Mouse (Mus musculus): ENCODE results near the gene D10Wsu102e. TPM values are rescaled to one million over a fixed set of nuclear protein-coding genes. Genes with fewer than 3 reads are reported as not detected.
A peak's percentile ranks its signal among the peaks of the same experiment; 100 is the strongest.

The D10Wsu102e gene
- total RNA-seq, 2 experiments from 2014 or later = 2.7 to 3.1 TPM

GRCm38 (mm10) chr10:83533910-83534283, 173.9 kb downstream of the D10Wsu102e start, which contains the start of gene Aldh1l2:
Gene Aldh1l2 (minus strand): TSS chr10:83534140.
- peak; percentile 50 to 64 for DNase-seq (ENCODE audit: low spot score in 2 of 2)

- no peak for DNase-seq (ENCODE audit: low spot score in 2 of 2)
Measured at GRCm38 (mm10) chr10:83536436-83536835, 176.4 kb downstream of the D10Wsu102e start.

Other genes with a start within 250 kb of the D10Wsu102e start
- gene Slc41a2, start 22.3 kb upstream of the D10Wsu102e start, total RNA-seq (2021) = 10 to 100 TPM; 35.4 to 43.7 TPM
- 1 to 10 TPM; 8.4 to 8.9 TPM for gene Aldh1l2, start 173.9 kb downstream of the D10Wsu102e start, total RNA-seq (2021)
- 10 to 100 TPM; 24.5 to 24.8 TPM for gene Washc4, start 183.5 kb downstream of the D10Wsu102e start, total RNA-seq (2021)